Mouse (Mus musculus): ENCODE results near the gene Slc10a3. TPM values are rescaled to one million over a fixed set of nuclear protein-coding genes. Genes with fewer than 3 reads are reported as not detected.
"Not testable (repeated sequence)": the region's sequence is repeated elsewhere in the genome, so short reads cannot be mapped to it uniquely, and the experiment has no call there.

The Slc10a3 gene
- polyA plus RNA-seq (2015; fragmentation: Nextera tagmentation; extraction: Ambion mirVana) = 12.0 and 14.3 TPM in 2 replicates

DNA sequence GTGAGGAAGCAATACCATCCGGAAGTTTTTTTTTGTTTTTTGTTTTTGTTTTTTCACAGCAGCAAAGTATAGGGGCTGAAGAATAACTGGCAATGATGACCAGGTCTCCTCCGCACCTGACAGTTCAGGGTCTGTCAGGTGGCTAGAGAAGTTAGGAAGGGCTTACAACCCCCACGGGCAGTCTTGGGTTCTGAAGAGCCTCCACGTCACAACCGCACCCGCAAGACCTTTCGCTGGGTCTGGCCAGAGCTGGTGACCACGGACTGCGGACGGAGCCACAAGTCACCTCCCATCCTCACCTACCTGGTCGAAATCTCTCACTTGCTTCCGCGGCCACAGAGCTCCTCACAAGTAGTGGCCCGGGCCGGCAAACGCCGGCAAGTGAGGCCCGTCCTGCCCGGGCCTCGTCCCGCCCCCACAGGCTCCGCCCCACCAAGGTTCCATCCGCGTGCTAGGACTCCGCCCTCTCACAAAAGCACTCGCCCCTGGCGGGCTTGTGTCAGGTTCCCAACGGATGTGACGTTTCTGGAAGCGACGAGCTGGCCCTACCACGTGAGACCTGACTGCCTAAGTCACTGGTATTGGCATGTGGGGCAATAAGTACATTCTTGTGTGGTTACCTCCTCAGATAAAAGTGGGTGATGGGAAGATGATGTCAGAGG is at the start of gene Slc10a3, which contains the start of gene Ubl4a:
Gene Slc10a3 (minus strand): TSS at position 462 of the 662 bp plus-strand sequence.
Gene Ubl4a (minus strand): TSS at position 331 of the 662 bp plus-strand sequence.
- 8% methylated on average over 32 of the region's 32 CpGs for WGBS
- Histone ChIP-seq H3K27me3 (no peaks in the 10 kb centered on the region), H3K27ac (no peak within 1 kb of the TSS), H3K4me1 (replicated peaks) (no peaks in the 10 kb centered on the region), H3K9me3 (replicated peaks) (no peaks in the 10 kb centered on the region), H3K9ac (peak within 1 kb of the TSS; percentile 51), H3K4me2 (peak within 1 kb of the TSS; percentile 73), H3K4me3 (peak within 1 kb of the TSS; percentile 57), H3K36me3 (no peaks in the 10 kb centered on the region)
- ATAC-seq (replicated peaks; ENCODE audit: insufficient number of reproducible peaks, insufficient read depth, low FRiP score, low read depth) = peak; percentile 84

GRCm38 (mm10) chrX:74413377-74413776 is 40.2 kb upstream of the Slc10a3 start:
- Histone ChIP-seq H3K4me3 (no peak overlapping the region), H3K36me3 (no peaks in the 10 kb centered on the region)
- ATAC-seq (replicated peaks; ENCODE audit: insufficient number of reproducible peaks, insufficient read depth, low FRiP score, low read depth) = no peak

GRCm38 (mm10) chrX:74408340-74408739 is 35.2 kb upstream of the Slc10a3 start:
- no peak for ATAC-seq (replicated peaks; ENCODE audit: insufficient number of reproducible peaks, insufficient read depth, low FRiP score, low read depth)
- no peak overlapping the region for H3K4me2 ChIP-seq
- no peak overlapping the region for H3K27ac ChIP-seq
- WGBS = 46% methylated on average over 2 of the region's 2 CpGs
- H3K9me3 ChIP-seq (replicated peaks) = no peaks in the 10 kb centered on the region
- H3K4me3 ChIP-seq = no peak overlapping the region
- no peaks in the 10 kb centered on the region for H3K27me3 ChIP-seq
- H3K36me3 ChIP-seq = no peaks in the 10 kb centered on the region
- no peak overlapping the region for H3K9ac ChIP-seq
- no peaks in the 10 kb centered on the region for H3K4me1 ChIP-seq (replicated peaks)

More at GRCm38 (mm10) chrX:74413377-74413776, 40.2 kb upstream of the Slc10a3 start:
- no peaks in the 10 kb centered on the region for H3K27me3 ChIP-seq
- H3K27ac ChIP-seq = no peak overlapping the region
- H3K4me2 ChIP-seq = no peak overlapping the region
- no peak overlapping the region for H3K9ac ChIP-seq
- H3K4me1 ChIP-seq (replicated peaks) = no peaks in the 10 kb centered on the region
- no peaks in the 10 kb centered on the region for H3K9me3 ChIP-seq (replicated peaks)

DNA sequence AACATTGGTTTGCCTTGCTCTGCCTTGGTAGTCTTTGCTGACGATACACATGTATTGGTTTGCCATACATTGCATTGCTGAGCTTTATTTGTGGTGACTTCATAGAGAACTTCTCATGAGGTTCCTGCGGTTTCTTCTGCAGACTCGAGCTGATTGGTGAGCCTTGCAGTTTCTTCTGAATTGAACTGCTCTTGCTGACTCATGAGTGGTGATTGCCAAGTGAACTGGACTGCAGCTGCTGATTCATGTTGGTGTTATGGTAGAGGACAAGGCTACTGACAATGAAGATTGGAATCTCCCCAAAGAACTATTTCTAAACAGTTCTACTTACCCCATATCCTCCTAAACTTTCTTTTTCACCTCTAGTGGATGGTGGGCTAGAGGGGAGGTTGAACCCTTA is 27.0 kb upstream of the Slc10a3 start:
- WGBS = 77% methylated on average over 3 of the region's 3 CpGs
- Histone ChIP-seq H3K4me1 (replicated peaks) (no peaks in the 10 kb centered on the region), H3K9ac (no peak overlapping the region), H3K4me2 (no peak overlapping the region), H3K9me3 (replicated peaks) (no peaks in the 10 kb centered on the region), H3K27ac (no peak overlapping the region), H3K4me3 (no peak overlapping the region), H3K27me3 (no peaks in the 10 kb centered on the region), H3K36me3 (no peaks in the 10 kb centered on the region)
- no peak for ATAC-seq (replicated peaks; ENCODE audit: insufficient number of reproducible peaks, insufficient read depth, low FRiP score, low read depth)

DNA sequence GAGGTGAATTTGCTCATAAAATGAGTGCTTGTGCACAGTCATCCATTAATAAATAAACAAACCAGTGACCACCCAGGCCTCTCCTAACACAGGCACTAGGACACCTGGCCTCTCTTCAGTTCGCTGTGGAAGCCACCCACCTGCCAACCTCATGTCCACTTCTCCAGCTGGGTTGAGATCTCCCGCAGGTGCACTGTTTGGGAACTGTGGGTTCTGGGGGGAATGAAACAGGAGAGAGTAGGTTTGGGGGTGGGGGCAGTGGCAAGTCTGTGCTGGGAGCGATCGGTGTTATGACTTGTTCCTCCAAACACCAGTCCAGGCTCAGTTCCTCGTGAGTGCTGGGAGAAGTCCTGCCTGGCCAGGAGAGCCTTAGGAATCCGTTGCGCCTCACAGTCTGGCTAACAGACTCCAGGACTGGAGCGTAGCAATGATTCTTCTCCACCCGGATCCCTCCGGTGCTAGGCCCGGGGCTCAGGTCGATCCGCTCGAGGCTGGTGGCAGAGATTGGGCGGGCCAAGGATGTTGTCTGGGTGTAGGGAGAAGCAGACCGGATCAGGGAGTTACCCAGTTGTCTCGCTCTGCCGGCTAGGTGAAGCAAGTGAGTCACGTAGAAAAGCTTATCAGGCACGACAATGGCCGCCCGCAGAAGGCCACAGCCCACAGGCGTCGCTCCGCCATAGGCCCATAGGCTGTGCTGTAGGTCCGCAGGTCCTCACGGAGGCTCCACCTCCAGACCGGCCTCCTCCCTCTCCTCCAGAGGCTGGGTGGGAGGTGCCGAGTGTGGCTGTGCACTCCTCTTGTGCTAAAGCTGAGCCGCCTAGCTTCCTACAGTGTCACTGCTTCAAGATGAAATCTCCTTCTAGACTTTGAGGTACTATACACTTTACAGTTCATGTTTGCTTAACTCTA is 19.6 kb upstream of the Slc10a3 start, which contains the start of the genes Fam3a and Ikbkg:
Gene Fam3a (minus strand): TSS at position 738 of the 909 bp plus-strand sequence.
Gene Ikbkg (plus strand): TSS at position 756 of the 909 bp plus-strand sequence.
- peak within 1 kb of the TSS; percentile 62 for H3K4me3 ChIP-seq
- H3K4me2 ChIP-seq = peak within 1 kb of the TSS; percentile 66
- H3K4me1 ChIP-seq (replicated peaks) = 0 out of 2 replicates have a peak, but pooled peaks cover 3% of the 10 kb centered on the region
- H3K9ac ChIP-seq = peak within 1 kb of the TSS; percentile 65
- WGBS = 16% methylated on average over 30 of the region's 30 CpGs
- peak within 1 kb of the TSS; percentile 88 for H3K27ac ChIP-seq
- no peaks in the 10 kb centered on the region for H3K27me3 ChIP-seq
- H3K36me3 ChIP-seq = no peaks in the 10 kb centered on the region
- H3K9me3 ChIP-seq (replicated peaks) = no peaks in the 10 kb centered on the region
- peak; percentile 100 for ATAC-seq (replicated peaks; ENCODE audit: insufficient number of reproducible peaks, insufficient read depth, low FRiP score, low read depth)

- Histone ChIP-seq H3K4me2 (no peak overlapping the region), H3K4me3 (no peak overlapping the region), H3K27me3 (no peaks in the 10 kb centered on the region), H3K36me3 (no peaks in the 10 kb centered on the region; the same call in 1 of the 2 replicates), H3K4me1 (replicated peaks) (0 out of 2 replicates have a peak, but pooled peaks cover 3% of the 10 kb centered on the region), H3K27ac (no peak overlapping the region), H3K9ac (no peak overlapping the region), H3K9me3 (replicated peaks) (no peaks in the 10 kb centered on the region)
- no peak for ATAC-seq (replicated peaks; ENCODE audit: insufficient number of reproducible peaks, insufficient read depth, low FRiP score, low read depth)
Measured at GRCm38 (mm10) chrX:74388153-74388552, 15.0 kb upstream of the Slc10a3 start.

DNA sequence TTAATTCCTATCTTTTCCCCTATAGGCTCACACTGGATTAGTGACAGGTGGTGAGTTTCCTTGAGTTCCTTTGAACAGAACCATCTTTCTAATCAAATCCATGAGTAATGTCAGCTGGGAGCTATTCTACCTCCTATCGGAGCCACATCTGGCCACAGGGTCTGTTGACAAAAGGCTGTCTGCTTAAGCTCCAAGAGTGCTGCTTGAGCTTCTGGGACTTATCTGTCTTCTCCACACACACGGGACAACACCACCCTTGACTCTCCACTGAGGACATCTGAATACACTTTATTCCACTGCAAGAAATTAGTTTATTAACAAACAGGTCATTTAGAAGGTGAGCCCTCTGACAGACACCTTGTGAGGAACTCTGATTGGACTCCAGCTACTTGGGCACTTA is 11.3 kb upstream of the Slc10a3 start:
- H3K36me3 ChIP-seq = no peaks in the 10 kb centered on the region; the same call in 1 of the 2 replicates
- ATAC-seq (replicated peaks; ENCODE audit: insufficient number of reproducible peaks, insufficient read depth, low FRiP score, low read depth) = no peak
- no peak overlapping the region for H3K9ac ChIP-seq
- 72% methylated on average over 2 of the region's 2 CpGs for WGBS
- H3K27ac ChIP-seq = no peak overlapping the region
- H3K4me3 ChIP-seq = no peak overlapping the region
- no peaks in the 10 kb centered on the region for H3K4me1 ChIP-seq (replicated peaks)
- no peaks in the 10 kb centered on the region for H3K27me3 ChIP-seq
- no peak overlapping the region for H3K4me2 ChIP-seq
- no peaks in the 10 kb centered on the region for H3K9me3 ChIP-seq (replicated peaks)

DNA sequence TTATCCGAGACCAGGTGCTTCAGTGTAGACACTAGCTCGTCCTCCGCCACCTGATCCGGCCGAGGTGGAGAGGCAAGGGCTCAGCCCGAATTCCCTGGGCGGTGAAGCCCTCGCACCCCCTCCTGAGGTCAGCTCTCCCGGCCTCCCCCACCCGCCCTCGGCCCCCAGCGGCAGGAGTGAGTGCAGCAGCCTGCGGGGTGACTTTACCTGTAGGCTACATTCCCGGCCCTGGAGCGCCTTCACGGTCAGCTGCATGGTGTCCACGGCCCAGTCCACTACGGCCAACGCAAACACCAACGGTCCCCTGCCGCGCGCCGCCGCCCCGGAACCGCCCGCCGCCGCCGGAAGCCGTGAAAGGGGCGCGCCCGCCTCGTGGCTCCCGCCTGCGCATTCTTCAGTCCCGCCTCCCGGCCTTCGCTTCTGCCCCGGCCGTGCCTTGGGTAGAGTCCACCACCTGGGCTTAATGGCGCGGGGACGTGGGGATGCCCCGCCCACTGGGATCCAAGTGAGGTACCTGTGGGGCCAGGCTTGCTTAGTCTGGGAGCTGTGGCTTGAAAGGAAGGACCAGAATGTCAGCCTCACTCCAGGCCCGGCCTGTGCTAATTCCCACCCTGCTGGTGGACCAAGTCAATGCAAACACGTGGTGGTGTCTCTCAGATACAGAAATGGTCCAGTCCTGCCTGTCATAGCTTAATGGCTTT is 4.8 kb downstream of the Slc10a3 start:
- peak overlapping the region; percentile 70 for H3K9ac ChIP-seq
- H3K36me3 ChIP-seq = peaks cover 6% of the 10 kb centered on the region; the same call in 1 of the 2 replicates
- WGBS = 12% methylated on average over 39 of the region's 49 CpGs
- H3K27ac ChIP-seq = peak overlapping the region; percentile 78
- peak overlapping the region; percentile 66 for H3K4me3 ChIP-seq
- peak overlapping the region; percentile 72 for H3K4me2 ChIP-seq
- ATAC-seq (replicated peaks; ENCODE audit: insufficient number of reproducible peaks, insufficient read depth, low FRiP score, low read depth) = peak; percentile 67
- H3K27me3 ChIP-seq = no peaks in the 10 kb centered on the region
- peaks cover 7% of the 10 kb centered on the region for H3K4me1 ChIP-seq (replicated peaks)
- H3K9me3 ChIP-seq (replicated peaks) = no peaks in the 10 kb centered on the region

DNA sequence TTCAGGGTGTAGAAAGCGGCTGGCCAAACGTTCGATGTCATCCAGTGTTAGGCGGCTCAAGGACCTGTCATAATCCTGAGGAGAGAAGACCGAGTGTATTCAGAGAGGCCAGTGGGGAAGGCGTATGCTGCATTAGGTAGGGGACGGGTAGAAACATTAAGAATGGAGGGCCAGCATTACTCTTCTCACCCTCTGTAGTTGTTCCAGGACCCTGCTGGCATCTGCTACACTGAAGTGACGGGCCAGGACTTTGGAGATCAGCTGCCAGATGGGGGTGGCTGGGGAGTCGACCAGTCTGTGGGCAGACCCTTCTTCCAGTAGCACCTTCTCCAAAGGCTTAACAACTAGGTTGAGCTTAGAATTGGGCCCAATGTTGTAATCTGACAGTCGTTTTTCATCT is 5.6 kb downstream of the Slc10a3 start:
- Histone ChIP-seq H3K27ac (peak overlapping the region; percentile 78; the same call in 1 of the 2 replicates), H3K9ac (peak overlapping the region; percentile 70), H3K36me3 (peaks cover 6% of the 10 kb centered on the region; the same call in 1 of the 2 replicates), H3K9me3 (replicated peaks) (no peaks in the 10 kb centered on the region), H3K4me3 (peak overlapping the region; percentile 66), H3K27me3 (no peaks in the 10 kb centered on the region), H3K4me2 (peak overlapping the region; percentile 72), H3K4me1 (replicated peaks) (peaks cover 7% of the 10 kb centered on the region)
- no peak for ATAC-seq (replicated peaks; ENCODE audit: insufficient number of reproducible peaks, insufficient read depth, low FRiP score, low read depth)
- WGBS = 39% methylated on average over 10 of the region's 10 CpGs

GRCm38 (mm10) chrX:74359171-74359570 is 14.0 kb downstream of the Slc10a3 start:
- Histone ChIP-seq H3K27me3 (no peaks in the 10 kb centered on the region), H3K36me3 (no peaks in the 10 kb centered on the region), H3K9ac (no peak overlapping the region), H3K4me3 (no peak overlapping the region), H3K9me3 (replicated peaks) (no peaks in the 10 kb centered on the region), H3K4me1 (replicated peaks) (no peaks in the 10 kb centered on the region), H3K27ac (no peak overlapping the region), H3K4me2 (no peak overlapping the region)
- 37% methylated on average over 11 of the region's 11 CpGs for WGBS
- ATAC-seq (replicated peaks; ENCODE audit: insufficient number of reproducible peaks, insufficient read depth, low FRiP score, low read depth) = no peak

- not testable (repeated sequence) for H3K27me3 ChIP-seq
Measured at GRCm38 (mm10) chrX:74357069-74357468, 16.1 kb downstream of the Slc10a3 start.

More at GRCm38 (mm10) chrX:74357069-74357468, 16.1 kb downstream of the Slc10a3 start:
- 86% methylated on average over 3 of the region's 3 CpGs for WGBS
- not testable (repeated sequence) for H3K9me3 ChIP-seq (replicated peaks); ATAC-seq (replicated peaks; ENCODE audit: insufficient number of reproducible peaks, insufficient read depth, low FRiP score, low read depth); H3K4me2 ChIP-seq; H3K27ac ChIP-seq; H3K4me1 ChIP-seq (replicated peaks); H3K4me3 ChIP-seq; H3K9ac ChIP-seq; H3K36me3 ChIP-seq

All from heart, embryonic 15.5 days (tissue).